Mouse (Mus musculus) MEL (cell line): Measurements from ENCODE around the gene Ms4a4a. TPM values are rescaled to one million over a fixed set of nuclear protein-coding genes. Genes with fewer than 3 reads are reported as not detected.

Experiments used
- DNase-seq: peaks from one replicate; pipeline ENCODE4 v3.0.0; 2011; ENCODE audit warnings: low read depth, low spot score
- H3K27ac ChIP-seq: 2 replicates; pipeline ENCODE4 v1.5.1; 2012; ENCODE audit warnings: low read depth, mild to moderate bottlenecking, control low read depth, low read length, moderate library complexity; ENCODE audit not compliant: control insufficient read depth
- H3K27me3 ChIP-seq, 2 experiments: fragments of 150-350 bp in 1 of 2; sonication (generic) in 1 of 2; 2 replicates each; pipeline ENCODE4 v1.6.1; 2012; ENCODE audit warnings: low read length in 2 of 2, mild to moderate bottlenecking in 2 of 2, improper control_type of control experiment in 1 of 2, moderate library complexity in 1 of 2; ENCODE audit not compliant: insufficient read depth in 2 of 2, control insufficient read depth in 1 of 2
- H3K36me3 ChIP-seq, 2 experiments: 2 replicates each; pipeline ENCODE4 v1.6.1; 2012 to 2014; ENCODE audit warnings: low read length in 2 of 2, improper control_type of control experiment in 1 of 2, inconsistent platforms in 1 of 2, mild to moderate bottlenecking in 1 of 2; ENCODE audit not compliant: insufficient read depth in 2 of 2, control insufficient read depth in 1 of 2
- H3K4me1 ChIP-seq, 2 experiments: fragments of 150-350 bp in 1 of 2; sonication (generic) in 1 of 2; 2 replicates each; pipeline ENCODE4 v1.6.1; 2012; ENCODE audit warnings: low read length in 2 of 2, improper control_type of control experiment in 1 of 2, mild to moderate bottlenecking in 1 of 2; ENCODE audit not compliant: insufficient read depth in 2 of 2, control insufficient read depth in 1 of 2
- H3K4me3 ChIP-seq, 2 experiments: fragments of 150-350 bp in 1 of 2; sonication (generic) in 1 of 2; 2 replicates each; pipeline ENCODE4 v1.5.1; 2012; ENCODE audit warnings: low read depth in 2 of 2, low read length in 2 of 2, mild to moderate bottlenecking in 2 of 2, moderate library complexity in 2 of 2, control low read depth in 1 of 2, improper control_type of control experiment in 1 of 2; ENCODE audit not compliant: control insufficient read depth in 1 of 2, insufficient read depth in 1 of 2
- H3K79me2 ChIP-seq: 2 replicates; pipeline ENCODE4 v1.6.1; 2012; ENCODE audit warnings: mild to moderate bottlenecking, low read length, moderate library complexity; ENCODE audit not compliant: control insufficient read depth, poor library complexity, insufficient read depth
- H3K9ac ChIP-seq: 2 replicates; pipeline ENCODE4 v1.6.1; 2012; ENCODE audit warnings: low read depth, mild to moderate bottlenecking, control low read depth, low read length, moderate library complexity; ENCODE audit not compliant: control insufficient read depth, poor library complexity, severe bottlenecking
- H3K9me3 ChIP-seq: fragments of 150-350 bp; sonication (generic); replicated peaks from 2 replicates; pipeline ENCODE4 v1.6.1; 2012; ENCODE audit warnings: mild to moderate bottlenecking, low read length, improper control_type of control experiment, moderate library complexity; ENCODE audit not compliant: insufficient read depth
- CHD1 ChIP-seq: IDR thresholded peaks from 2 replicates; pipeline ENCODE4 v1.6.1; 2012; ENCODE audit warnings: low read depth, mild to moderate bottlenecking, inconsistent platforms, low read length, improper control_type of control experiment
- CHD2 ChIP-seq: IDR thresholded peaks from 2 replicates; pipeline ENCODE4 v1.6.1; 2011; ENCODE audit warnings: low read length, improper control_type of control experiment
- CTCF ChIP-seq, 3 experiments: IDR thresholded peaks in 2 of 3; conservative IDR thresholded peaks in 1 of 3; 2 replicates each; pipeline ENCODE4 v1.5.1; 2011 to 2012; ENCODE audit warnings: low read length in 3 of 3, low read depth in 2 of 3, mild to moderate bottlenecking in 2 of 3, improper control_type of control experiment in 1 of 3, inconsistent platforms in 1 of 3, mixed read lengths in 1 of 3, moderate library complexity in 1 of 3; ENCODE audit not compliant: control insufficient read depth in 1 of 3, insufficient read depth in 1 of 3, poor library complexity in 1 of 3, severe bottlenecking in 1 of 3
- E2F4 ChIP-seq: IDR thresholded peaks from 2 replicates; pipeline ENCODE4 v1.6.1; 2011; ENCODE audit warnings: low read depth, low read length, improper control_type of control experiment, borderline replicate concordance
- ELF1 ChIP-seq: IDR thresholded peaks from 2 replicates; pipeline ENCODE4 v1.6.1; 2014; ENCODE audit warnings: low read depth, mild to moderate bottlenecking, inconsistent platforms, low read length, improper control_type of control experiment, moderate library complexity
- EP300 ChIP-seq, 2 experiments: IDR thresholded peaks; 2 replicates each; pipeline ENCODE4 v1.6.1; 2011; ENCODE audit warnings: improper control_type of control experiment in 2 of 2, low read length in 2 of 2, low read depth in 1 of 2, mild to moderate bottlenecking in 1 of 2
- GATA1 ChIP-seq: IDR thresholded peaks from 2 replicates; pipeline ENCODE4 v1.6.1; 2011; ENCODE audit warnings: low read depth, low read length, improper control_type of control experiment
- JUND ChIP-seq: IDR thresholded peaks from 2 replicates; pipeline ENCODE4 v1.6.1; 2011; ENCODE audit warnings: low read depth, mild to moderate bottlenecking, improper control_type of control experiment, low read length
- MYB ChIP-seq: IDR thresholded peaks from 2 replicates; pipeline ENCODE4 v1.6.1; 2011; ENCODE audit warnings: mild to moderate bottlenecking, low read depth, low read length, improper control_type of control experiment
- NELFE ChIP-seq: IDR thresholded peaks from 2 replicates; pipeline ENCODE4 v1.6.1; 2011; ENCODE audit warnings: low read depth, low read length, improper control_type of control experiment
- POLR2A ChIP-seq, 2 experiments: IDR thresholded peaks; 2 replicates each; pipeline ENCODE4 v1.6.1; 2011 to 2012; ENCODE audit warnings: low read length in 2 of 2, mild to moderate bottlenecking in 2 of 2, control low read depth in 1 of 2, improper control_type of control experiment in 1 of 2, low read depth in 1 of 2, moderate library complexity in 1 of 2; ENCODE audit not compliant: control insufficient read depth in 1 of 2, insufficient read depth in 1 of 2, poor library complexity in 1 of 2
- POLR2AphosphoS2 ChIP-seq: IDR thresholded peaks from 2 replicates; pipeline ENCODE4 v1.6.1; 2011; ENCODE audit warnings: low read length, improper control_type of control experiment
- POLR2AphosphoS5 ChIP-seq: IDR thresholded peaks from 2 replicates; pipeline ENCODE4 v1.6.1; 2012; ENCODE audit warnings: low read depth, borderline replicate concordance, mild to moderate bottlenecking, inconsistent platforms, low read length, moderate library complexity, mixed read lengths
- TAL1 ChIP-seq: IDR thresholded peaks from 2 replicates; pipeline ENCODE4 v1.6.1; 2012; ENCODE audit warnings: mild to moderate bottlenecking, inconsistent platforms, low read length, moderate library complexity, mixed read lengths
- TBP ChIP-seq: IDR thresholded peaks from 2 replicates; pipeline ENCODE4 v1.8.0; 2011; ENCODE audit warnings: low read depth, low read length, improper control_type of control experiment
- TCF12 ChIP-seq: IDR thresholded peaks from 2 replicates; pipeline ENCODE4 v1.6.1; 2014; ENCODE audit warnings: low read depth, mild to moderate bottlenecking, inconsistent platforms, low read length, improper control_type of control experiment, moderate library complexity
- UBTF ChIP-seq: IDR thresholded peaks from 2 replicates; pipeline ENCODE4 v1.6.1; 2012; ENCODE audit warnings: low read depth, mild to moderate bottlenecking, inconsistent platforms, low read length, improper control_type of control experiment, moderate library complexity, borderline replicate concordance; ENCODE audit not compliant: insufficient read depth
- USF1 ChIP-seq: IDR thresholded peaks from 2 replicates; pipeline ENCODE4 v1.6.1; 2014; ENCODE audit warnings: low read depth, mild to moderate bottlenecking, inconsistent platforms, low read length, improper control_type of control experiment, moderate library complexity
- USF2 ChIP-seq, 2 experiments: IDR thresholded peaks; 2 replicates each; pipeline ENCODE4 v1.6.1; 2011 to 2012; ENCODE audit warnings: improper control_type of control experiment in 2 of 2, low read length in 2 of 2, borderline replicate concordance in 1 of 2, inconsistent platforms in 1 of 2, low read depth in 1 of 2, mild to moderate bottlenecking in 1 of 2; ENCODE audit not compliant: insufficient read depth in 1 of 2
- ZKSCAN1 ChIP-seq: IDR thresholded peaks from 2 replicates; pipeline ENCODE4 v1.6.1; 2012; ENCODE audit warnings: low read depth, mild to moderate bottlenecking, inconsistent platforms, low read length, improper control_type of control experiment, moderate library complexity
- polyA plus RNA-seq, 2 experiments: library from polyadenylated mRNA; stranded (reverse) in 1 of 2; unstranded in 1 of 2; fragments of >175 nt in 1 of 2; fragments of >200 nt in 1 of 2; gene quantifications; 2 replicates each; pipeline versions ENCODE4 v1.2.1 to v1.2.4; 2012; ENCODE audit warnings: low replicate concordance in 2 of 2, low read depth in 1 of 2; ENCODE audit not compliant: insufficient read length in 2 of 2, insufficient read depth in 1 of 2, missing spikeins in 1 of 2
- total RNA-seq: library from RNA; depleted of rRNA; stranded (reverse); fragments of 300-350 nt; gene quantifications from 2 replicates; pipeline ENCODE4 v1.2.3, GENCODE M21; 2012; rRNA removed

Gene Ms4a4a
- total RNA-seq (not detected in 2 replicates), polyA plus RNA-seq (not detected)

DNA sequence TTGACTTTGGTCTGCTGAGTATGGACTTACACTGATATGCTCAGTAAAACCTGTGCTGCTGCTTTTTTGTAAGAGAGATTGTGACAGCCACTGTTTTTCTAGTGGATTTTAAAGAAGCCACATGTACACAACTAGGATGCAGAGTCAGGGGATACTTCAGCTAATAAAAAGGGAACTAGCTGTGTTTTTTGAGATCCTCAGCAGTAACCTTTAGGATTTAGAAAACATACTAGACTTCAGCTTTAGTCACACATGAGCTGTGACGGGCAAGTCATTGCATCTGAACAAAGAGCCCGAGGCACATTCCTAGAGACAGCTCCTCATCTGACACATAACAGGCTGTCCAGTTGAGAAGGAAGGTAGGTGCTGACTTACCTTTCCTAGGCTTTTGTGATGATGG is at the start of gene Ms4a4a:
TSS of gene Ms4a4a (plus strand) at position 251 of the 400 bp plus-strand sequence.
- no peak within 1 kb of the TSS for H3K4me3 ChIP-seq
- no peak for TF ChIP-seq POLR2A (IDR thresholded peaks at IDR 0.05; ENCODE audit: control insufficient read depth in 1 of 2, insufficient read depth in 1 of 2, low read depth in 1 of 2, low read length in 2 of 2, poor library complexity in 1 of 2)
- TF ChIP-seq TAL1: no peak
- TF ChIP-seq USF1: no peak
- no peak for TF ChIP-seq EP300 (IDR thresholded peaks at IDR 0.05; ENCODE audit: low read depth in 1 of 2, low read length in 2 of 2)
- no peak for TF ChIP-seq POLR2AphosphoS5
- TF ChIP-seq ZKSCAN1: no peak
- no peak for TF ChIP-seq NELFE
- TF ChIP-seq CHD1: no peak
- H3K27me3 ChIP-seq: no peaks in the 10 kb centered on the region; a peak in 2 of 4 replicates
- H3K27ac ChIP-seq: no peak within 1 kb of the TSS
- no peak within 1 kb of the TSS for H3K9ac ChIP-seq
- H3K79me2 ChIP-seq: no peaks in the 10 kb centered on the region
- DNase-seq: no peak
- no peaks in the 10 kb centered on the region for H3K9me3 ChIP-seq
- H3K4me1 ChIP-seq: no peaks in the 10 kb centered on the region
- no peaks in the 10 kb centered on the region for H3K36me3 ChIP-seq

DNA sequence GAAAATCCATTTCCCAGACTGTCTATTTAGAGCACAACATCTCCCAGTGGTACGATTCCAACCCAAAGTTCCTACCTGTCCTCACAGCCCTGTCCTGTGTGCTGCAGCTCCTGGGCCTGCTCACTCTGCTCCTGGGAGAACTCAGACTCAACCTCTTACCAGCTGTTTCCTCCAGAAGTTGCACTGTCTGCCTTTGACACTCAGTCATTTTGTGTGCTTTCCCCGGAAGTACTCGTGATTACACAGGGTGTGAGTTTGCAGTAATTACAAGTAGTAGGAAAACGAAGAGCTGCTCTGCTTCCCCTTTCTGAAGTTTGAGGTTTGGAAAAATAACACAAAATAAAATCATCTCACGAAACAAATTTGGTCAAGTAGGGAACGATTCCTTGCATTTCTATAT is 39.4 kb upstream of the Ms4a4a start, which contains the start of gene Ms4a7:
TSS of gene Ms4a7 (minus strand) at position 215 of the 400 bp plus-strand sequence.
- no peak within 1 kb of the TSS for H3K4me3 ChIP-seq
- no peak within 1 kb of the TSS for H3K27ac ChIP-seq
- H3K9ac ChIP-seq: no peak within 1 kb of the TSS
- no peaks in the 10 kb centered on the region for H3K9me3 ChIP-seq
- TF ChIP-seq TBP (no peak), TCF12 (no peak), USF2 (IDR thresholded peaks at IDR 0.05; ENCODE audit: borderline replicate concordance in 1 of 2, insufficient read depth in 1 of 2, low read depth in 1 of 2, low read length in 2 of 2) (no peak), USF1 (no peak), JUND (no peak), MYB (no peak), POLR2AphosphoS5 (no peak), E2F4 (no peak), ZKSCAN1 (no peak), ELF1 (no peak), GATA1 (no peak), NELFE (no peak), POLR2AphosphoS2 (no peak), CHD2 (no peak), CTCF (IDR thresholded peaks at IDR 0.05 in 2 of 3, conservative IDR thresholded peaks at IDR 0.05 in 1 of 3; ENCODE audit: control insufficient read depth in 1 of 3, insufficient read depth in 1 of 3, low read depth in 2 of 3, low read length in 3 of 3, poor library complexity in 1 of 3, severe bottlenecking in 1 of 3) (no peak), UBTF (no peak)
- TF ChIP-seq, all 39 proteins: peak for 0
- Histone ChIP-seq H3K79me2 (no peaks in the 10 kb centered on the region), H3K27me3 (no peaks in the 10 kb centered on the region), H3K4me1 (no peaks in the 10 kb centered on the region), H3K36me3 (no peaks in the 10 kb centered on the region)
- no peak for DNase-seq
